In genomic region chr5:141856447-141856846, GRCm38 (mm10) we compare ENCODE assay signal across 25 mouse cellular contexts.
DNase-seq lines count a peak whose midpoint lies in the region; ATAC-seq and TF ChIP-seq lines count a peak whose summit lies in the region.
"Had no signal": no experiment of that assay in that cellular context is flagged by ENCODE, and none has a peak within 500 bp of the region (broad histone marks: within the 10 kb centered on the region; RNA-seq: fewer than 3 reads in every experiment).

No protein-coding gene starts in this region.

- H3K4me1 ChIP-seq in kidney, embryonic 16.5 days (ENCODE audit: insufficient read depth, low read length): peaks cover 31% of the 10 kb centered on the region
- H3K4me1 ChIP-seq in kidney, adult 2 months (ENCODE audit: control insufficient read depth, insufficient read depth, low read length): peaks cover 9% of the 10 kb centered on the region

- no peaks in the 10 kb centered on the region for H3K9me3 ChIP-seq in kidney, embryonic 16.5 days (ENCODE audit: low read length)
- H3K9me3 ChIP-seq: embryonic facial prominence, embryonic 13.5 days; heart, embryonic 12.5 days; heart, embryonic 15.5 days; hindbrain, embryonic 10.5 days; hindbrain, embryonic 13.5 days had no signal

- no peak overlapping the region for H3K9ac ChIP-seq in kidney, embryonic 16.5 days (replicated peaks; ENCODE audit: low read length)
- H3K9ac ChIP-seq: embryonic facial prominence, embryonic 13.5 days; heart, embryonic 12.5 days; heart, embryonic 15.5 days; hindbrain, embryonic 13.5 days had no signal

- H3K36me3 ChIP-seq in kidney, embryonic 16.5 days (ENCODE audit: insufficient read depth, low read length): no peaks in the 10 kb centered on the region
- no peaks in the 10 kb centered on the region for H3K36me3 ChIP-seq in kidney, adult 2 months (ENCODE audit: control insufficient read depth, insufficient read depth, low read length)
- H3K36me3 ChIP-seq: embryonic facial prominence, embryonic 13.5 days; heart, embryonic 12.5 days; heart, embryonic 15.5 days; hindbrain, embryonic 10.5 days; hindbrain, embryonic 13.5 days had no signal

- H3K27ac ChIP-seq in kidney, embryonic 16.5 days (ENCODE audit: low read length): peak overlapping the region; percentile 26
- H3K27ac ChIP-seq in kidney, adult 2 months (ENCODE audit: insufficient read depth, low read depth, low read length): no peak overlapping the region
- H3K27ac ChIP-seq: embryonic facial prominence, embryonic 13.5 days; heart, embryonic 15.5 days; hindbrain, embryonic 10.5 days; hindbrain, embryonic 13.5 days had no signal

- no peak for TF ChIP-seq CTCF in kidney, adult 2 months (conservative IDR thresholded peaks at IDR 0.05; ENCODE audit: insufficient read depth, insufficient read length, low read depth, low read length)

- 29% methylated on average over 2 of the region's 2 CpGs for WGBS in kidney, embryonic 16.5 days
- WGBS in kidney, adult 2 months: 81% methylated on average over 2 of the region's 2 CpGs

- H3K27me3 ChIP-seq in kidney, embryonic 16.5 days (ENCODE audit: insufficient read depth, low read length): no peaks in the 10 kb centered on the region
- H3K27me3 ChIP-seq in kidney, adult 2 months (replicated peaks; ENCODE audit: control insufficient read depth, insufficient read depth, low read length): no peaks in the 10 kb centered on the region
- H3K27me3 ChIP-seq: embryonic facial prominence, embryonic 13.5 days; heart, embryonic 12.5 days; heart, embryonic 15.5 days; hindbrain, embryonic 13.5 days had no signal

- H3K4me2 ChIP-seq in kidney, embryonic 16.5 days (replicated peaks; ENCODE audit: low read depth, low read length): no peak overlapping the region
- H3K4me2 ChIP-seq: embryonic facial prominence, embryonic 13.5 days; heart, embryonic 12.5 days; heart, embryonic 15.5 days; hindbrain, embryonic 13.5 days had no signal

- DNase-seq in gastrocnemius, adult 18-20 months (ENCODE audit: low spot score): peak; percentile 16
- no peak for DNase-seq in gastrocnemius, postnatal 10 days
- no peak for DNase-seq in kidney, adult 2 months
- DNase-seq in kidney, postnatal 4 days: peak; percentile 18 to 35
- no peak for DNase-seq in kidney, adult 8-10 months
- no peak for DNase-seq in lung, postnatal 10 days
- DNase-seq: adrenal gland, adult 2 months; adrenal gland, postnatal 14 days; cerebellum, adult 11 months; cerebellum, adult 2 months; cerebellum, adult 9-11 months; cerebellum, postnatal 25 days; gastrocnemius, postnatal 14 days; heart, adult 18-20 months; heart, postnatal 10 days; heart, postnatal 36 days had no signal

- TF ChIP-seq POLR2A in kidney, adult 2 months (IDR thresholded peaks at IDR 0.05; ENCODE audit: low read depth, low read length): no peak

- ATAC-seq in kidney, embryonic 16.5 days (ENCODE audit: low FRiP score, low TSS enrichment): peak; percentile 40
- ATAC-seq: CD4-positive, CD25-positive, alpha-beta regulatory T cell, adult 4 months; forebrain, embryonic 14.5 days; hindbrain, embryonic 16.5 days had no signal

- no peak overlapping the region for H3K4me3 ChIP-seq in kidney, embryonic 16.5 days (ENCODE audit: low read length)
- no peak overlapping the region for H3K4me3 ChIP-seq in kidney, adult 2 months (ENCODE audit: insufficient read depth, low read depth, low read length)
- H3K4me3 ChIP-seq: embryonic facial prominence, embryonic 13.5 days; heart, embryonic 12.5 days; heart, embryonic 15.5 days; hindbrain, embryonic 10.5 days; hindbrain, embryonic 13.5 days had no signal

Comparison
In these comparisons a context has a peak if more than half of its experiments do, and no peak if none do; other contexts are left out.
1. DNase-seq: peak in gastrocnemius, adult 18-20 months (single experiment) and kidney, postnatal 4 days (2 of 2); none in gastrocnemius, postnatal 10 days (single experiment), kidney, adult 2 months (single experiment), kidney, adult 8-10 months (0 of 2) and lung, postnatal 10 days (single experiment).